ENCODE assay signal across 12 mouse cellular contexts in genomic region chr3:67892026-67892705, GRCm38 (mm10). TPM values are rescaled to one million over a fixed set of nuclear protein-coding genes. Genes with fewer than 3 reads are reported as not detected.
DNase-seq lines count a peak whose midpoint lies in the region; ATAC-seq and TF ChIP-seq lines count a peak whose summit lies in the region.
"Had no signal": no experiment of that assay in that cellular context is flagged by ENCODE, and none has a peak within 500 bp of the region (broad histone marks: within the 10 kb centered on the region; RNA-seq: fewer than 3 reads in every experiment).

Gene Iqcj, plus strand, starts transcription at chr3:67892220.
Gene Iqschfp, plus strand, starts transcription at chr3:67892232.

- TF ChIP-seq POLR2A in cortical plate, adult 2 months (IDR thresholded peaks at IDR 0.05; ENCODE audit: extremely low read depth, insufficient read depth, low read length), result no peak

- no peak within 1 kb of the TSS for H3K27ac ChIP-seq in cortical plate, adult 2 months (ENCODE audit: insufficient read depth, low read length)
- peak within 1 kb of the TSS; percentile 87 for H3K27ac ChIP-seq in layer of hippocampus, adult 2 months
- peak within 1 kb of the TSS; percentile 73 for H3K27ac ChIP-seq in midbrain, embryonic 13.5 days

- WGBS in midbrain, embryonic 13.5 days, result 26% methylated on average over 15 of the region's 15 CpGs

- peak within 1 kb of the TSS; percentile 62 for H3K9ac ChIP-seq in midbrain, embryonic 13.5 days (replicated peaks)

- peak; percentile 35 to 59 for DNase-seq in cerebellum, postnatal 10 days
- no peak for DNase-seq in cerebellum, adult 11 months
- DNase-seq in layer of hippocampus, adult 2 months (ENCODE audit: low spot score in 2 of 2), result peak in 1 of 2 experiments; percentile 25
- no peak for DNase-seq in gastrocnemius, postnatal 25 days
- DNase-seq in spleen, adult 12 weeks (ENCODE audit: low spot score), result no peak
- DNase-seq in urinary bladder, postnatal 4 days (ENCODE audit: low spot score in 2 of 2), result no peak
- DNase-seq: gastrocnemius, postnatal 36 days; kidney, adult 18-20 months; lung, postnatal 4 days had no signal

- H3K9me3 ChIP-seq in midbrain, embryonic 13.5 days, result no peaks in the 10 kb centered on the region

- no peaks in the 10 kb centered on the region; the same call in 1 of the 2 replicates for H3K4me1 ChIP-seq in cortical plate, adult 2 months (ENCODE audit: control insufficient read depth, insufficient read depth, low read length)
- peaks cover 29% of the 10 kb centered on the region for H3K4me1 ChIP-seq in midbrain, embryonic 13.5 days (replicated peaks)

- peak within 1 kb of the TSS; percentile 52 for H3K4me3 ChIP-seq in cortical plate, adult 2 months (ENCODE audit: insufficient read depth, low read length)
- peak within 1 kb of the TSS; percentile 59 for H3K4me3 ChIP-seq in layer of hippocampus, adult 2 months
- peak within 1 kb of the TSS; percentile 25 for H3K4me3 ChIP-seq in midbrain, embryonic 13.5 days (replicated peaks)

- H3K27me3 ChIP-seq in midbrain, embryonic 13.5 days, result no peaks in the 10 kb centered on the region

- no peaks in the 10 kb centered on the region for H3K36me3 ChIP-seq in midbrain, embryonic 13.5 days

- no peak for TF ChIP-seq CTCF in cortical plate, adult 2 months (IDR thresholded peaks at IDR 0.05; ENCODE audit: extremely low read depth, insufficient read depth, low read length)
- no peak for TF ChIP-seq CTCF in layer of hippocampus, adult 2 months (conservative IDR thresholded peaks at IDR 0.05)

- H3K4me2 ChIP-seq in midbrain, embryonic 13.5 days (replicated peaks), result peak within 1 kb of the TSS; percentile 46

- peak; percentile 62 for ATAC-seq in midbrain, embryonic 13.5 days

RNA-seq across cellular contexts. Expression of gene Iqcj, which starts in this region (rescaled TPM):
- 0.44 and 0.98 TPM in 2 replicates for polyA plus RNA-seq in cortical plate, adult 2 months (2012; rRNA removed)
- total RNA-seq in layer of hippocampus, adult 2 months (2021), result 1 to 10 TPM; 4.4 to 5.7 TPM
- polyA plus RNA-seq in midbrain, embryonic 13.5 days (2015; fragmentation: Nextera tagmentation; extraction: Ambion mirVana), result 1.3 and 1.8 TPM in 2 replicates
- not detected for total RNA-seq in gastrocnemius, postnatal 25 days (2021)
- total RNA-seq: common myeloid progenitor, adult 5-6 weeks; gastrocnemius, postnatal 36 days had no signal

RNA-seq across cellular contexts. Expression of gene Iqschfp, which starts in this region (rescaled TPM):
- polyA plus RNA-seq in cortical plate, adult 2 months (2012; rRNA removed), result 7.8 and 10.6 TPM in 2 replicates
- total RNA-seq in layer of hippocampus, adult 2 months (2021), result 10 to 100 TPM; 13.6 to 15.5 TPM
- 5.8 and 9.6 TPM in 2 replicates for polyA plus RNA-seq in midbrain, embryonic 13.5 days (2015; fragmentation: Nextera tagmentation; extraction: Ambion mirVana)
- not detected for total RNA-seq in gastrocnemius, postnatal 25 days (2021)
- total RNA-seq: common myeloid progenitor, adult 5-6 weeks; gastrocnemius, postnatal 36 days had no signal

Comparison
In these comparisons a context has a peak if more than half of its experiments do, and no peak if none do; other contexts are left out.
1. RNA of gene Iqcj (total RNA-seq): 4.4 to 5.7 TPM in layer of hippocampus, adult 2 months; not detected in gastrocnemius, postnatal 25 days; every median in the first group is over 4 times any median in the second.
2. RNA of gene Iqschfp (total RNA-seq): 13.6 to 15.5 TPM in layer of hippocampus, adult 2 months; not detected in gastrocnemius, postnatal 25 days; every median in the first group is over 10 times any median in the second.
3. DNase-seq: peak in cerebellum, postnatal 10 days (2 of 2); none in cerebellum, adult 11 months (single experiment), gastrocnemius, postnatal 25 days (single experiment), spleen, adult 12 weeks (single experiment) and urinary bladder, postnatal 4 days (0 of 2).
4. Peak in every context shown above with its lines, with median percentiles within 50 percentile points of each other: H3K4me3 ChIP-seq.